Mouse (Mus musculus) heart, embryonic 14.5 days (tissue): ENCODE measurements around the gene Fbxl7. TPM values are rescaled to one million over a fixed set of nuclear protein-coding genes. Genes with fewer than 3 reads are reported as not detected.
A peak's percentile ranks its signal among the peaks of the same experiment; 100 is the strongest.

Experiments
- ATAC-seq: fragments of 200-750 bp; cut with Nextera tagmentation; 2 replicates; pipeline ENCODE4 v1.8.0; 2017; ENCODE audit warnings: low read depth, moderate TSS enrichment; ENCODE audit not compliant: insufficient number of reproducible peaks, insufficient read depth, low FRiP score
- H3K27ac ChIP-seq, 2 experiments: fragments of 200-500 bp in 1 of 2; fragments of 300-500 bp in 1 of 2; sonication (generic) in 1 of 2; replicated peaks in 1 of 2; 2 replicates each; pipeline ENCODE4 v1.5.1; 2012 to 2014; ENCODE audit warnings: low read depth in 2 of 2, low read length in 2 of 2, control low read depth in 1 of 2, mild to moderate bottlenecking in 1 of 2, mixed read lengths in 1 of 2; ENCODE audit not compliant: control insufficient read depth in 1 of 2, insufficient read depth in 1 of 2
- H3K27me3 ChIP-seq: fragments of 300-500 bp; sonication (generic); 2 replicates; pipeline ENCODE4 v1.6.1; 2014; ENCODE audit warnings: mild to moderate bottlenecking, low read length, control low read depth; ENCODE audit not compliant: control insufficient read depth, insufficient read depth
- H3K36me3 ChIP-seq: fragments of 300-500 bp; sonication (generic); 2 replicates; pipeline ENCODE4 v1.6.1; 2014; ENCODE audit warnings: mild to moderate bottlenecking, control low read depth, low read length, mixed read lengths; ENCODE audit not compliant: control insufficient read depth, insufficient read depth
- H3K4me1 ChIP-seq, 2 experiments: fragments of 200-500 bp in 1 of 2; fragments of 300-500 bp in 1 of 2; sonication (generic) in 1 of 2; 2 replicates each; pipeline ENCODE4 v1.6.1; 2012 to 2014; ENCODE audit warnings: low read length in 2 of 2, control low read depth in 1 of 2, mixed read lengths in 1 of 2; ENCODE audit not compliant: control insufficient read depth in 2 of 2, insufficient read depth in 2 of 2
- H3K4me2 ChIP-seq: fragments of 300-500 bp; sonication (generic); 2 replicates; pipeline ENCODE4 v1.6.1; 2014; ENCODE audit warnings: mild to moderate bottlenecking, low read length
- H3K4me3 ChIP-seq, 2 experiments: fragments of 200-500 bp in 1 of 2; fragments of 300-500 bp in 1 of 2; sonication (generic) in 1 of 2; 2 replicates each; pipeline ENCODE4 v1.5.1; 2012 to 2014; ENCODE audit warnings: low read length in 2 of 2, mild to moderate bottlenecking in 2 of 2, control low read depth in 1 of 2, low read depth in 1 of 2, moderate library complexity in 1 of 2; ENCODE audit not compliant: control insufficient read depth in 1 of 2, insufficient read depth in 1 of 2
- H3K9ac ChIP-seq: fragments of 300-500 bp; sonication (generic); 2 replicates; pipeline ENCODE4 v1.6.1; 2014; ENCODE audit warnings: mild to moderate bottlenecking, low read length
- H3K9me3 ChIP-seq: fragments of 300-500 bp; sonication (generic); 2 replicates; pipeline ENCODE4 v1.6.1; 2016; ENCODE audit warnings: low read length, control low read depth; ENCODE audit not compliant: control insufficient read depth
- WGBS: fragments of 180-500 bp; shearing (Covaris S2); extraction: QIAGEN DNeasy Blood & Tissue Kit; methylation state at CpG from one replicate; pipeline ENCODE4 v1.1.7; 2014; 5-methylcytosine and 5-hydroxymethylcytosine counted together
- polyA plus RNA-seq: library from polyadenylated mRNA; unstranded; fragments of >200 nt; fragmentation: Nextera tagmentation; extraction: Ambion mirVana; gene quantifications from 2 replicates; pipeline ENCODE4 v1.2.1, GENCODE M21; 2014

Fbxl7 gene
- polyA plus RNA-seq, 1 experiment from 2014 or later = 12.6 TPM

- H3K36me3 ChIP-seq = no peaks in the 10 kb centered on the region
- WGBS = 69% methylated on average over 5 of the region's 5 CpGs
- no peak overlapping the region for H3K4me2 ChIP-seq
- H3K9me3 ChIP-seq = no peaks in the 10 kb centered on the region
- 0 out of 4 replicates have a peak, but pooled peaks cover 0 to 3% of the 10 kb centered on the region in 2 experiments for H3K4me1 ChIP-seq
- no peaks in the 10 kb centered on the region for H3K27me3 ChIP-seq
- no peak overlapping the region for H3K4me3 ChIP-seq
- H3K9ac ChIP-seq = no peak overlapping the region
- peak; percentile 26; the same call in 1 of the 2 replicates for ATAC-seq
- H3K27ac ChIP-seq = no peak overlapping the region
These were observed 193.3 kb downstream of the Fbxl7 start for GRCm38 (mm10) chr15:26701949-26702675.

- H3K36me3 ChIP-seq = no peaks in the 10 kb centered on the region
- H3K9me3 ChIP-seq = no peaks in the 10 kb centered on the region
- WGBS = 68% methylated on average over 3 of the region's 3 CpGs
- no peak overlapping the region for H3K9ac ChIP-seq
- H3K4me1 ChIP-seq = no peaks in the 10 kb centered on the region
- no peak for ATAC-seq
- no peak overlapping the region for H3K4me2 ChIP-seq
- no peak overlapping the region for H3K4me3 ChIP-seq
- no peak overlapping the region for H3K27ac ChIP-seq
- H3K27me3 ChIP-seq = no peaks in the 10 kb centered on the region
These were observed 202.3 kb downstream of the Fbxl7 start for GRCm38 (mm10) chr15:26693075-26693474.

- no peak overlapping the region for H3K4me2 ChIP-seq
- WGBS = 55% methylated on average over 10 of the region's 10 CpGs
These were observed 206.8 kb downstream of the Fbxl7 start for GRCm38 (mm10) chr15:26688472-26689104.

GRCm38 (mm10) chr15:26687729-26688128, 207.7 kb downstream of the Fbxl7 start:
- Histone ChIP-seq H3K9ac (no peak overlapping the region), H3K36me3 (no peaks in the 10 kb centered on the region), H3K4me2 (no peak overlapping the region), H3K27me3 (no peaks in the 10 kb centered on the region), H3K4me3 (no peak overlapping the region), H3K4me1 (no peaks in the 10 kb centered on the region), H3K27ac (no peak overlapping the region), H3K9me3 (no peaks in the 10 kb centered on the region)
- 81% methylated on average over 7 of the region's 7 CpGs for WGBS
- no peak for ATAC-seq

More at GRCm38 (mm10) chr15:26688472-26689104, 206.8 kb downstream of the Fbxl7 start:
- Histone ChIP-seq H3K9me3 (no peaks in the 10 kb centered on the region), H3K27me3 (no peaks in the 10 kb centered on the region), H3K4me3 (no peak overlapping the region), H3K36me3 (no peaks in the 10 kb centered on the region), H3K4me1 (no peaks in the 10 kb centered on the region), H3K9ac (no peak overlapping the region), H3K27ac (no peak overlapping the region)
- ATAC-seq = no peak

GRCm38 (mm10) chr15:26682279-26682678, 213.1 kb downstream of the Fbxl7 start:
- Histone ChIP-seq H3K4me1 (no peaks in the 10 kb centered on the region), H3K27ac (no peak overlapping the region), H3K9ac (no peak overlapping the region), H3K27me3 (no peaks in the 10 kb centered on the region), H3K4me2 (no peak overlapping the region), H3K36me3 (no peaks in the 10 kb centered on the region), H3K4me3 (no peak overlapping the region), H3K9me3 (no peaks in the 10 kb centered on the region)
- no peak for ATAC-seq
- 89% methylated on average over 9 of the region's 9 CpGs for WGBS

- H3K4me1 ChIP-seq = no peaks in the 10 kb centered on the region
- no peak overlapping the region for H3K27ac ChIP-seq
- H3K27me3 ChIP-seq = no peaks in the 10 kb centered on the region
- no peak overlapping the region for H3K9ac ChIP-seq
- no peaks in the 10 kb centered on the region for H3K36me3 ChIP-seq
- H3K4me3 ChIP-seq = no peak overlapping the region
- ATAC-seq = no peak
- H3K4me2 ChIP-seq = no peak overlapping the region
- no peaks in the 10 kb centered on the region for H3K9me3 ChIP-seq
- WGBS = 65% methylated on average over 5 of the region's 5 CpGs
These were observed 222.0 kb downstream of the Fbxl7 start for GRCm38 (mm10) chr15:26673239-26673859.

- no peaks in the 10 kb centered on the region for H3K36me3 ChIP-seq
- WGBS = 77% methylated on average over 8 of the region's 8 CpGs
- no peak for ATAC-seq
- no peak overlapping the region for H3K27ac ChIP-seq
- H3K4me1 ChIP-seq = no peaks in the 10 kb centered on the region
- no peak overlapping the region for H3K9ac ChIP-seq
- no peak overlapping the region for H3K4me3 ChIP-seq
- no peaks in the 10 kb centered on the region for H3K9me3 ChIP-seq
- H3K4me2 ChIP-seq = no peak overlapping the region
- H3K27me3 ChIP-seq = no peaks in the 10 kb centered on the region
These were observed 240.4 kb downstream of the Fbxl7 start for GRCm38 (mm10) chr15:26654988-26655387.
